Mouse (Mus musculus) midbrain, embryonic 16.5 days (tissue): ENCODE data around the gene Ispd. TPM values are rescaled to one million over a fixed set of nuclear protein-coding genes. Genes with fewer than 3 reads are reported as not detected.

ENCODE experiments used
- ATAC-seq: fragments of 200-750 bp; cut with Nextera tagmentation; 2 replicates; pipeline ENCODE4 v1.8.0; 2017; ENCODE audit warnings: moderate TSS enrichment
- H3K27ac ChIP-seq: fragments of 300-500 bp; sonication (generic); 2 replicates; pipeline ENCODE4 v1.5.1; 2014; ENCODE audit warnings: mild to moderate bottlenecking, low read length, mixed read lengths
- H3K27me3 ChIP-seq: fragments of 300-500 bp; sonication (generic); 2 replicates; pipeline ENCODE4 v1.6.1; 2014; ENCODE audit warnings: low read depth, low read length, mixed read lengths; ENCODE audit not compliant: control insufficient read depth, insufficient read depth
- H3K36me3 ChIP-seq: fragments of 300-500 bp; sonication (generic); 2 replicates; pipeline ENCODE4 v1.6.1; 2014; ENCODE audit warnings: mild to moderate bottlenecking, low read length, moderate library complexity, mixed read lengths; ENCODE audit not compliant: control insufficient read depth, insufficient read depth
- H3K4me1 ChIP-seq: fragments of 300-500 bp; sonication (generic); 2 replicates; pipeline ENCODE4 v1.6.1; 2014; ENCODE audit warnings: mild to moderate bottlenecking, low read length, mixed read lengths; ENCODE audit not compliant: control insufficient read depth, insufficient read depth
- H3K4me2 ChIP-seq: fragments of 300-500 bp; sonication (generic); 2 replicates; pipeline ENCODE4 v1.6.1; 2014; ENCODE audit warnings: mild to moderate bottlenecking, low read length, mixed read lengths
- H3K4me3 ChIP-seq: fragments of 300-500 bp; sonication (generic); 2 replicates; pipeline ENCODE4 v1.5.1; 2014; ENCODE audit warnings: low read depth, mild to moderate bottlenecking, low read length, moderate library complexity, mixed read lengths
- H3K9ac ChIP-seq: fragments of 300-500 bp; sonication (generic); 2 replicates; pipeline ENCODE4 v1.6.1; 2014; ENCODE audit warnings: low read depth, low read length, mixed read lengths
- H3K9me3 ChIP-seq: fragments of 300-500 bp; sonication (generic); replicated peaks from 2 replicates; pipeline ENCODE4 v1.6.1; 2014; ENCODE audit warnings: mild to moderate bottlenecking, low read length, mixed read lengths; ENCODE audit not compliant: control insufficient read depth, poor library complexity, severe bottlenecking
- WGBS: fragments of 180-500 bp; shearing (Covaris S2); extraction: QIAGEN DNeasy Blood & Tissue Kit; methylation state at CpG from one replicate; pipeline ENCODE4 v1.1.7; 2014; 5-methylcytosine and 5-hydroxymethylcytosine counted together
- polyA plus RNA-seq: library from polyadenylated mRNA; unstranded; fragments of >200 nt; fragmentation: Nextera tagmentation; extraction: Ambion mirVana; gene quantifications from 2 replicates; pipeline ENCODE4 v1.2.1, GENCODE M21; 2015

The Ispd gene
- polyA plus RNA-seq, 1 experiment from 2014 or later = 11.0 TPM

DNA sequence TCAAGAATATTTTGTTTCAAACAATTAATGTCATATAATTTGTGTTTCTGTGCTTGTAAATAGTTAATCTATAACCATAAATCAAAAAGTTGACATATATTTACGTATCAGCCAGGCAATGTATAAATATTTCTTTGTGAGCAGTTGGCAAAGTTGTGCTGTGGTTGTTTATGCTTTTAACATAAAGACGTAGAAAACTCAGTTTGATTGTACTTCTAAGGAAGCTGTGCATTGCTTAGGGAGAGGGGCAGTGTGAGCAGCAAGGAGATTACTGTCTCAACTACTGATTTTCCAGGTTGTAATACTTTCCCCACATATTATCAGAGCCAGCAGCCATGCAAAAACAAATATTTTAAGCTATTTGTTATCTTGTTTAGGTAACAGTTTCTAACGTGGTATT lies 96.7 kb downstream of the Ispd start:
- H3K36me3 ChIP-seq = no peaks in the 10 kb centered on the region
- whole genome bisulfite sequencing = 87% methylated on average over 3 of the region's 3 CpGs
- H3K9me3 ChIP-seq = no peaks in the 10 kb centered on the region
- H3K27ac ChIP-seq = no peak overlapping the region
- no peaks in the 10 kb centered on the region for H3K4me1 ChIP-seq
- no peak overlapping the region for H3K4me3 ChIP-seq
- H3K9ac ChIP-seq = no peak overlapping the region
- no peak for ATAC-seq
- H3K4me2 ChIP-seq = no peak overlapping the region
- no peaks in the 10 kb centered on the region for H3K27me3 ChIP-seq

DNA sequence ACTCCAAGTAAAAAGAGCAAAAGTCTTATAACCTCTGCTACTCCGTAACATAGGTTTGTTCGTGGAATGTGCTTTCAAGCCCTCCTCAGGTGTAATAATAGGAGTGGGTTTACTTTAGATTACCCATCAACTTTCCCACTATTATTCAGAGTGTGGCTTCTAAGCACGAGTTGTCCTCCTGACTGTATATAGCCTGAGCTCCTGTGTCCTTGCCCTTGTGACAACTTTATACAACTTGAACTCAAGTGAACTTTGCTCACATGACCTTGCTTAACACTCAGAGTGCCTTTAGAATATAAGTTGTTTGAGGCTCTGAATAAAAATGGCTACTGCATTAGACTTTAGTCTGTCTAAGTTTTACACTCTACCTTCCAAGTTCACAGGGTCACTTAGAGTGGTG lies 100.5 kb downstream of the Ispd start:
- Histone ChIP-seq H3K4me1 (no peaks in the 10 kb centered on the region), H3K27me3 (no peaks in the 10 kb centered on the region), H3K4me2 (no peak overlapping the region), H3K9me3 (no peaks in the 10 kb centered on the region), H3K9ac (no peak overlapping the region), H3K36me3 (no peaks in the 10 kb centered on the region), H3K27ac (no peak overlapping the region), H3K4me3 (no peak overlapping the region)
- 96% methylated on average over 3 of the region's 3 CpGs for WGBS
- ATAC-seq = no peak

- no peak for ATAC-seq
- no peak overlapping the region for H3K4me3 ChIP-seq
- H3K36me3 ChIP-seq = no peaks in the 10 kb centered on the region
- no peaks in the 10 kb centered on the region for H3K27me3 ChIP-seq
- H3K4me1 ChIP-seq = no peaks in the 10 kb centered on the region
- H3K4me2 ChIP-seq = no peak overlapping the region
- WGBS = 60% methylated on average over 2 of the region's 2 CpGs
- no peak overlapping the region for H3K9ac ChIP-seq
- H3K27ac ChIP-seq = no peak overlapping the region
- H3K9me3 ChIP-seq = no peaks in the 10 kb centered on the region
Measured at GRCm38 (mm10) chr12:36483346-36483745, 102.1 kb downstream of the Ispd start.

GRCm38 (mm10) chr12:36497565-36497964 lies 116.3 kb downstream of the Ispd start:
- H3K9ac ChIP-seq = no peak overlapping the region
- no peaks in the 10 kb centered on the region for H3K9me3 ChIP-seq
- WGBS = 89% methylated on average over 3 of the region's 3 CpGs
- no peak for ATAC-seq
- no peaks in the 10 kb centered on the region for H3K36me3 ChIP-seq
- H3K4me1 ChIP-seq = no peaks in the 10 kb centered on the region
- H3K27me3 ChIP-seq = no peaks in the 10 kb centered on the region
- H3K4me3 ChIP-seq = no peak overlapping the region
- no peak overlapping the region for H3K4me2 ChIP-seq
- no peak overlapping the region for H3K27ac ChIP-seq

- no peak overlapping the region for H3K27ac ChIP-seq
- no peaks in the 10 kb centered on the region for H3K36me3 ChIP-seq
- H3K27me3 ChIP-seq = no peaks in the 10 kb centered on the region
- H3K9me3 ChIP-seq = no peaks in the 10 kb centered on the region
- WGBS = 66% methylated on average over 7 of the region's 7 CpGs
- H3K4me3 ChIP-seq = no peak overlapping the region
- no peak overlapping the region for H3K4me2 ChIP-seq
- H3K9ac ChIP-seq = no peak overlapping the region
- H3K4me1 ChIP-seq = no peaks in the 10 kb centered on the region
- ATAC-seq = no peak
Measured at GRCm38 (mm10) chr12:36507111-36507903, 126.1 kb downstream of the Ispd start.

GRCm38 (mm10) chr12:36509954-36510642 lies 128.8 kb downstream of the Ispd start:
- H3K4me2 ChIP-seq = no peak overlapping the region
- H3K4me3 ChIP-seq = no peak overlapping the region
- no peaks in the 10 kb centered on the region for H3K27me3 ChIP-seq
- H3K27ac ChIP-seq = no peak overlapping the region
- H3K4me1 ChIP-seq = no peaks in the 10 kb centered on the region
- no peaks in the 10 kb centered on the region for H3K36me3 ChIP-seq
- H3K9ac ChIP-seq = no peak overlapping the region
- no peaks in the 10 kb centered on the region for H3K9me3 ChIP-seq
- 83% methylated on average over 10 of the region's 10 CpGs for WGBS
- no peak; the same call in 1 of the 2 replicates for ATAC-seq

GRCm38 (mm10) chr12:36521774-36522173 lies 140.5 kb downstream of the Ispd start:
- Histone ChIP-seq H3K4me3 (no peak overlapping the region), H3K27me3 (no peaks in the 10 kb centered on the region), H3K4me1 (no peaks in the 10 kb centered on the region), H3K4me2 (no peak overlapping the region), H3K9ac (no peak overlapping the region), H3K36me3 (no peaks in the 10 kb centered on the region), H3K27ac (no peak overlapping the region), H3K9me3 (no peaks in the 10 kb centered on the region)
- ATAC-seq = no peak
- 88% methylated on average over 2 of the region's 2 CpGs for WGBS

- Histone ChIP-seq H3K36me3 (no peaks in the 10 kb centered on the region), H3K27me3 (no peaks in the 10 kb centered on the region), H3K4me3 (no peak overlapping the region), H3K27ac (no peak overlapping the region), H3K4me2 (no peak overlapping the region), H3K9ac (no peak overlapping the region), H3K9me3 (no peaks in the 10 kb centered on the region), H3K4me1 (no peaks in the 10 kb centered on the region)
- no peak for ATAC-seq
- WGBS = 78% methylated on average over 2 of the region's 2 CpGs
Measured at GRCm38 (mm10) chr12:36523515-36523914, 142.3 kb downstream of the Ispd start.

GRCm38 (mm10) chr12:36530920-36531319 lies 149.7 kb downstream of the Ispd start:
- Histone ChIP-seq H3K27ac (no peak overlapping the region), H3K9ac (no peak overlapping the region), H3K36me3 (no peaks in the 10 kb centered on the region), H3K4me2 (no peak overlapping the region), H3K4me3 (no peak overlapping the region), H3K4me1 (no peaks in the 10 kb centered on the region), H3K9me3 (no peaks in the 10 kb centered on the region), H3K27me3 (no peaks in the 10 kb centered on the region)
- no peak for ATAC-seq
- 52% methylated on average over 2 of the region's 2 CpGs for WGBS
